Mouse (Mus musculus): ENCODE results near the gene Guca2a. TPM values are rescaled to one million over a fixed set of nuclear protein-coding genes. Genes with fewer than 3 reads are reported as not detected.

Gene Guca2a
- polyA plus RNA-seq, 1 experiment from 2014 or later: not detected

- Histone ChIP-seq H3K27me3 (ENCODE audit: insufficient read depth, low read length) (no peaks in the 10 kb centered on the region), H3K9ac (replicated peaks) (no peak overlapping the region), H3K9me3 (ENCODE audit: low read length) (no peaks in the 10 kb centered on the region), H3K4me1 (ENCODE audit: insufficient read depth) (0 out of 2 replicates have a peak, but pooled peaks cover 5% of the 10 kb centered on the region), H3K4me2 (ENCODE audit: low read depth, low read length) (no peak overlapping the region), H3K36me3 (replicated peaks; ENCODE audit: insufficient read depth, low read length) (0 out of 2 replicates have a peak, but pooled peaks cover 3% of the 10 kb centered on the region), H3K4me3 (ENCODE audit: low read depth, low read length) (no peak overlapping the region), H3K27ac (ENCODE audit: low read depth) (no peak overlapping the region)
- no peak for ATAC-seq
- no peak for TF ChIP-seq EP300 (IDR thresholded peaks at IDR 0.05; ENCODE audit: low read depth)
- no peak for TF ChIP-seq CTCF (IDR thresholded peaks at IDR 0.05; ENCODE audit: low read depth)
- DNase-seq: no peak
- WGBS (ENCODE audit: insufficient replicate concordance): 45% methylated on average over 1 of the region's 1 CpGs
Measured at GRCm38 (mm10) chr4:119599605-119600004, 37.9 kb upstream of the Guca2a start.

- ATAC-seq (peak; percentile 62), DNase-seq (no peak)
- no peak overlapping the region for H3K9ac ChIP-seq (replicated peaks)
- peaks cover 13% of the 10 kb centered on the region for H3K4me1 ChIP-seq (ENCODE audit: insufficient read depth)
- H3K27me3 ChIP-seq (ENCODE audit: insufficient read depth, low read length): no peaks in the 10 kb centered on the region
- no peak overlapping the region for H3K27ac ChIP-seq (ENCODE audit: low read depth)
- no peak overlapping the region for H3K4me3 ChIP-seq (ENCODE audit: low read depth, low read length)
- H3K36me3 ChIP-seq (replicated peaks; ENCODE audit: insufficient read depth, low read length): peaks cover 4% of the 10 kb centered on the region; the same call in 1 of the 2 replicates
- 14% methylated on average over 1 of the region's 1 CpGs for WGBS (ENCODE audit: insufficient replicate concordance)
- H3K9me3 ChIP-seq (ENCODE audit: low read length): no peaks in the 10 kb centered on the region
- TF ChIP-seq EP300 (IDR thresholded peaks at IDR 0.05; ENCODE audit: low read depth) (no peak), CTCF (IDR thresholded peaks at IDR 0.05; ENCODE audit: low read depth) (no peak)
- H3K4me2 ChIP-seq (ENCODE audit: low read depth, low read length): no peak overlapping the region
Measured at GRCm38 (mm10) chr4:119609488-119609887, 28.0 kb upstream of the Guca2a start.

- no peak overlapping the region for H3K9ac ChIP-seq (replicated peaks)
- no peaks in the 10 kb centered on the region for H3K27me3 ChIP-seq (ENCODE audit: insufficient read depth, low read length)
- H3K4me1 ChIP-seq (ENCODE audit: insufficient read depth): peaks cover 13% of the 10 kb centered on the region
- H3K4me2 ChIP-seq (ENCODE audit: low read depth, low read length): no peak overlapping the region
- peaks cover 12% of the 10 kb centered on the region; the same call in 1 of the 2 replicates for H3K36me3 ChIP-seq (replicated peaks; ENCODE audit: insufficient read depth, low read length)
- no peaks in the 10 kb centered on the region for H3K9me3 ChIP-seq (ENCODE audit: low read length)
- TF ChIP-seq EP300 (IDR thresholded peaks at IDR 0.05; ENCODE audit: low read depth) (no peak), CTCF (IDR thresholded peaks at IDR 0.05; ENCODE audit: low read depth) (no peak)
- H3K27ac ChIP-seq (ENCODE audit: low read depth): peak overlapping the region; percentile 44; the same call in 1 of the 2 replicates
- 0 out of 2 replicates have a peak, but pooled peaks have one; percentile 35 for ATAC-seq
- no peak overlapping the region for H3K4me3 ChIP-seq (ENCODE audit: low read depth, low read length)
- 58% methylated on average over 1 of the region's 1 CpGs for WGBS (ENCODE audit: insufficient replicate concordance)
- no peak for DNase-seq
Measured at GRCm38 (mm10) chr4:119614078-119614477, 23.4 kb upstream of the Guca2a start.

DNA sequence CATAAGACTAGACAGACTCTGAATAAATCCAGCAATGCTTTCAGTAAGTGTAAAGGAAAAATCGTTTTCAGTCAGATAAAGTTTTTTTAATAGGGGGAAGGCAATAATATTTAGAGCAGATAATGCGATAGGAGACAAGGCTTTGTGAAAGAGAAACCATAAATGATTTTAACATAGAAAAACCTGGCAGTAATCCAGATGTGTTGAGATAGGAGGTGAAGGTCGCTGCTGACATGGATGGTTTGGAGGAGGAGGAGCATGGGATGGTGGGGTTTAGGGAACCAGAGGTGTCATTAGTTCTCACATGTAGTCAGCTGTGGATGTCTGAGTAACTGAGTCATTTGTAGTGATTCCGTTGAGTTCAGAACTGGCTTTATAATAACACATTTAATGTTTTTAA is 22.8 kb upstream of the Guca2a start:
- no peak for DNase-seq
- Histone ChIP-seq H3K36me3 (replicated peaks; ENCODE audit: insufficient read depth, low read length) (peaks cover 12% of the 10 kb centered on the region), H3K4me1 (ENCODE audit: insufficient read depth) (peaks cover 9% of the 10 kb centered on the region), H3K27ac (ENCODE audit: low read depth) (no peak overlapping the region), H3K4me3 (ENCODE audit: low read depth, low read length) (no peak overlapping the region), H3K4me2 (ENCODE audit: low read depth, low read length) (no peak overlapping the region), H3K9me3 (ENCODE audit: low read length) (no peaks in the 10 kb centered on the region), H3K9ac (replicated peaks) (no peak overlapping the region), H3K27me3 (ENCODE audit: insufficient read depth, low read length) (no peaks in the 10 kb centered on the region)
- no peak for TF ChIP-seq CTCF (IDR thresholded peaks at IDR 0.05; ENCODE audit: low read depth)
- TF ChIP-seq EP300 (IDR thresholded peaks at IDR 0.05; ENCODE audit: low read depth): no peak
- WGBS (ENCODE audit: insufficient replicate concordance): 54% methylated on average over 4 of the region's 4 CpGs
- ATAC-seq: no peak

- Histone ChIP-seq H3K4me2 (ENCODE audit: low read depth, low read length) (no peak overlapping the region), H3K4me3 (ENCODE audit: low read depth, low read length) (no peak overlapping the region), H3K9ac (replicated peaks) (no peak overlapping the region), H3K27ac (ENCODE audit: low read depth) (no peak overlapping the region), H3K36me3 (replicated peaks; ENCODE audit: insufficient read depth, low read length) (peaks cover 31% of the 10 kb centered on the region), H3K4me1 (ENCODE audit: insufficient read depth) (peaks cover under 1% of the 10 kb centered on the region), H3K9me3 (ENCODE audit: low read length) (no peaks in the 10 kb centered on the region), H3K27me3 (ENCODE audit: insufficient read depth, low read length) (no peaks in the 10 kb centered on the region)
- TF ChIP-seq CTCF (IDR thresholded peaks at IDR 0.05; ENCODE audit: low read depth) (no peak), EP300 (IDR thresholded peaks at IDR 0.05; ENCODE audit: low read depth) (no peak)
- ATAC-seq: no peak
- no peak for DNase-seq
- 75% methylated on average over 7 of the region's 7 CpGs for WGBS (ENCODE audit: insufficient replicate concordance)
Measured at GRCm38 (mm10) chr4:119626081-119626645, 11.3 kb upstream of the Guca2a start.

DNA sequence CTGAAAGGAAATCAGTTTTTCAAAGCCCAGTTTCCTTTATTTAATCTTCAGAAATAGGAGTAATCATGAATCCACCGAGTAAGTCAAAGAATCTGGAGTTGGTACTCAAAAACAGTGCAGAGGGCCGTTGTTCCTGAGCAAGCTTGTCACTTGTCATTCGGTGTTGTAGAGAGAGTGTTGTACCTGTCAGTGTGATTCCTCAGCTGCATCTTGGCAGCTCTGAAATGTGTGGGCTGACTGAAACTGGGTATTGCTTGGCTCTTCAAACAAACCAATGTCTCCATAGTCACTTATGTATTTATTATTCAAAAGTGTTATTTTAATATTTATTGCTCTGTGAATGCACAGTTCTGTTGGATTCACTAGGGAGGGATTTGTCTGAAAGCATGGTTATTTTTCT is 10.6 kb upstream of the Guca2a start:
- no peak for ATAC-seq
- Histone ChIP-seq H3K27ac (ENCODE audit: low read depth) (no peak overlapping the region), H3K27me3 (ENCODE audit: insufficient read depth, low read length) (no peaks in the 10 kb centered on the region), H3K4me3 (ENCODE audit: low read depth, low read length) (no peak overlapping the region), H3K4me2 (ENCODE audit: low read depth, low read length) (no peak overlapping the region), H3K9ac (replicated peaks) (no peak overlapping the region), H3K36me3 (replicated peaks; ENCODE audit: insufficient read depth, low read length) (peaks cover 26% of the 10 kb centered on the region), H3K4me1 (ENCODE audit: insufficient read depth) (peaks cover 5% of the 10 kb centered on the region), H3K9me3 (ENCODE audit: low read length) (no peaks in the 10 kb centered on the region)
- no peak for TF ChIP-seq EP300 (IDR thresholded peaks at IDR 0.05; ENCODE audit: low read depth)
- no peak for TF ChIP-seq CTCF (IDR thresholded peaks at IDR 0.05; ENCODE audit: low read depth)
- no peak for DNase-seq
- WGBS (ENCODE audit: insufficient replicate concordance): 77% methylated on average over 3 of the region's 3 CpGs

Measured in liver, postnatal 0 days (tissue).